Mouse (Mus musculus) CH12.LX (cell line): Measurements from ENCODE around the gene Ldlrad1. TPM values are rescaled to one million over a fixed set of nuclear protein-coding genes. Genes with fewer than 3 reads are reported as not detected.

ENCODE experiments used
- DNase-seq: peaks from one replicate; pipeline ENCODE4 v3.0.0-alpha.2; 2013; ENCODE audit errors: extremely low read depth
- H3K27ac ChIP-seq: 2 replicates; pipeline ENCODE4 v1.5.1; 2012; ENCODE audit warnings: low read depth, mild to moderate bottlenecking, control low read depth, moderate library complexity; ENCODE audit not compliant: insufficient read depth
- H3K27me3 ChIP-seq: replicated peaks from 2 replicates; pipeline ENCODE3; 2012; ENCODE audit warnings: inconsistent platforms
- H3K36me3 ChIP-seq, 2 experiments: replicated peaks in 1 of 2; 2 replicates each; pipeline versions ENCODE3 to v1.6.1; 2012; ENCODE audit warnings: inconsistent platforms in 1 of 2, low read length in 1 of 2, mild to moderate bottlenecking in 1 of 2, mixed read lengths in 1 of 2, moderate library complexity in 1 of 2; ENCODE audit not compliant: control insufficient read depth in 1 of 2, insufficient read depth in 1 of 2
- H3K4me1 ChIP-seq, 2 experiments: 2 replicates each; pipeline ENCODE4 v1.6.1; 2012; ENCODE audit warnings: inconsistent platforms in 1 of 2, moderate library complexity in 1 of 2; ENCODE audit not compliant: insufficient read depth in 2 of 2, control insufficient read depth in 1 of 2
- H3K4me2 ChIP-seq: 2 replicates; pipeline ENCODE4 v1.6.1; 2012; ENCODE audit warnings: low read depth, mild to moderate bottlenecking, control low read depth; ENCODE audit not compliant: poor library complexity, insufficient read depth, severe bottlenecking
- H3K4me3 ChIP-seq, 3 experiments: fragments of 150-350 bp in 1 of 3; sonication (generic) in 1 of 3; replicated peaks in 1 of 3; 2 replicates each; pipeline versions ENCODE3 to v1.5.1; 2011 to 2012; ENCODE audit warnings: low read depth in 2 of 3, low read length in 2 of 3, mild to moderate bottlenecking in 2 of 3, moderate library complexity in 2 of 3, control low read depth in 1 of 3, improper control_type of control experiment in 1 of 3, inconsistent platforms in 1 of 3, mixed read lengths in 1 of 3; ENCODE audit not compliant: poor library complexity in 1 of 3
- H3K79me2 ChIP-seq: replicated peaks from 2 replicates; pipeline ENCODE4 v1.6.1; 2012; ENCODE audit warnings: mild to moderate bottlenecking, moderate library complexity; ENCODE audit not compliant: control insufficient read depth, poor library complexity, insufficient read depth, severe bottlenecking; ENCODE audit errors: extremely low read depth
- H3K9ac ChIP-seq: 2 replicates; pipeline ENCODE4 v1.6.1; 2012; ENCODE audit warnings: low read depth, mild to moderate bottlenecking, control low read depth, moderate library complexity; ENCODE audit not compliant: insufficient read depth
- H3K9me3 ChIP-seq: replicated peaks from 2 replicates; pipeline ENCODE3; 2012; ENCODE audit warnings: low read length, inconsistent platforms, mixed read lengths
- BHLHE40 ChIP-seq: IDR thresholded peaks from 2 replicates; pipeline ENCODE4 v1.6.1; 2011; ENCODE audit warnings: mild to moderate bottlenecking, low read depth, low read length, improper control_type of control experiment
- CHD1 ChIP-seq: IDR thresholded peaks from 2 replicates; pipeline ENCODE4 v1.6.1; 2012; ENCODE audit warnings: low read depth, low read length, improper control_type of control experiment, inconsistent platforms
- CTCF ChIP-seq, 2 experiments: IDR thresholded peaks in 1 of 2; conservative IDR thresholded peaks in 1 of 2; 2 replicates each; pipeline ENCODE4 v1.5.1; 2011 to 2012; ENCODE audit warnings: low read depth in 2 of 2, low read length in 2 of 2, improper control_type of control experiment in 1 of 2, inconsistent platforms in 1 of 2, mild to moderate bottlenecking in 1 of 2, moderate library complexity in 1 of 2
- ELF1 ChIP-seq: IDR thresholded peaks from 2 replicates; pipeline ENCODE4 v1.6.1; 2014; ENCODE audit warnings: low read depth, mild to moderate bottlenecking, inconsistent platforms, low read length, improper control_type of control experiment
- EP300 ChIP-seq: IDR thresholded peaks from 2 replicates; pipeline ENCODE4 v1.6.1; 2011; ENCODE audit warnings: low read length, improper control_type of control experiment
- HCFC1 ChIP-seq: IDR thresholded peaks from 2 replicates; pipeline ENCODE4 v1.6.1; 2012; ENCODE audit warnings: low read depth, mild to moderate bottlenecking, inconsistent platforms, low read length, improper control_type of control experiment
- IRF4 ChIP-seq: IDR thresholded peaks from 2 replicates; pipeline ENCODE4 v1.6.1; 2014; ENCODE audit warnings: low read depth, mild to moderate bottlenecking, inconsistent platforms, low read length, improper control_type of control experiment
- JUND ChIP-seq: conservative IDR thresholded peaks from 2 replicates; pipeline ENCODE4 v1.6.1; 2011; ENCODE audit warnings: low read depth, low read length, improper control_type of control experiment
- MAFK ChIP-seq: IDR thresholded peaks from 2 replicates; pipeline ENCODE4 v1.6.1; 2011; ENCODE audit warnings: low read length, improper control_type of control experiment; ENCODE audit not compliant: insufficient replicate concordance
- MAX ChIP-seq: IDR thresholded peaks from 2 replicates; pipeline ENCODE4 v1.6.1; 2011; ENCODE audit warnings: low read length, improper control_type of control experiment
- MEF2A ChIP-seq: IDR thresholded peaks from 2 replicates; pipeline ENCODE4 v1.6.1; 2014; ENCODE audit warnings: low read depth, mild to moderate bottlenecking, inconsistent platforms, low read length, improper control_type of control experiment, borderline replicate concordance
- MXI1 ChIP-seq: IDR thresholded peaks from 2 replicates; pipeline ENCODE4 v1.6.1; 2011; ENCODE audit warnings: mild to moderate bottlenecking, low read depth, low read length, improper control_type of control experiment
- PAX5 ChIP-seq: IDR thresholded peaks from 2 replicates; pipeline ENCODE4 v1.6.1; 2012; ENCODE audit warnings: low read length, inconsistent platforms, mixed read lengths
- POLR2A ChIP-seq: IDR thresholded peaks from 2 replicates; pipeline ENCODE4 v1.6.1; 2011; ENCODE audit warnings: low read depth, mild to moderate bottlenecking, improper control_type of control experiment, low read length
- RAD21 ChIP-seq: IDR thresholded peaks from 2 replicates; pipeline ENCODE4 v1.6.1; 2011; ENCODE audit warnings: low read depth, mild to moderate bottlenecking, low read length, improper control_type of control experiment, moderate library complexity
- RCOR1 ChIP-seq: conservative IDR thresholded peaks from 2 replicates; pipeline ENCODE4 v1.6.1; 2012; ENCODE audit warnings: low read depth, mild to moderate bottlenecking, inconsistent platforms, low read length, improper control_type of control experiment
- SIN3A ChIP-seq: IDR thresholded peaks from 2 replicates; pipeline ENCODE4 v1.6.1; 2012; ENCODE audit warnings: low read length, improper control_type of control experiment, inconsistent platforms
- SMC3 ChIP-seq: IDR thresholded peaks from 2 replicates; pipeline ENCODE4 v1.6.1; 2011; ENCODE audit warnings: low read depth, low read length, improper control_type of control experiment
- TBP ChIP-seq: conservative IDR thresholded peaks from 2 replicates; pipeline ENCODE4 v1.6.1; 2011; ENCODE audit warnings: low read depth, low read length, improper control_type of control experiment
- TCF12 ChIP-seq: IDR thresholded peaks from 2 replicates; pipeline ENCODE4 v1.6.1; 2014; ENCODE audit warnings: low read depth, mild to moderate bottlenecking, inconsistent platforms, low read length, improper control_type of control experiment
- UBTF ChIP-seq: IDR thresholded peaks from 2 replicates; pipeline ENCODE4 v1.6.1; 2012; ENCODE audit warnings: low read depth, mild to moderate bottlenecking, inconsistent platforms, low read length, improper control_type of control experiment, moderate library complexity
- USF1 ChIP-seq: IDR thresholded peaks from 2 replicates; pipeline ENCODE4 v1.6.1; 2014; ENCODE audit warnings: low read depth, mild to moderate bottlenecking, inconsistent platforms, low read length, improper control_type of control experiment
- USF2 ChIP-seq: conservative IDR thresholded peaks from 2 replicates; pipeline ENCODE4 v1.6.1; 2011; ENCODE audit warnings: low read depth, low read length, improper control_type of control experiment
- ZC3H11A ChIP-seq: IDR thresholded peaks from 2 replicates; pipeline ENCODE4 v1.6.1; 2012; ENCODE audit warnings: low read depth, mild to moderate bottlenecking, inconsistent platforms, low read length, improper control_type of control experiment
- ZNF384 ChIP-seq: IDR thresholded peaks from 2 replicates; pipeline ENCODE4 v1.6.1; 2012; ENCODE audit warnings: low read depth, low read length, improper control_type of control experiment, inconsistent platforms
- dilution Hi-C: fragments of 300-500 bp; cut with MboI; formaldehyde crosslinking; loops from 2 replicates; pipeline ENCODE4 v1.14.3; 2020; ENCODE audit warnings: low sequenced_read_pairs; ENCODE audit not compliant: extremely low pct_unique_long_range_greater_than_20kb, extremely low pct_ligation_motif_present
- in situ Hi-C: fragments of 300-500 bp; cut with MboI; formaldehyde crosslinking; loops from 3 replicates; pipeline ENCODE4 v1.14.3; 2019; ENCODE audit warnings: low sequenced_read_pairs, low pct_ligation_motif_present, low pct_unique_long_range_greater_than_20kb, mixed read lengths
- polyA plus RNA-seq: library from polyadenylated mRNA; unstranded; fragments of >175 nt; gene quantifications from 2 replicates; pipeline ENCODE4 v1.2.1, GENCODE M21; 2012; ENCODE audit warnings: low read depth; ENCODE audit not compliant: insufficient read length
- total RNA-seq, 2 experiments: library from RNA; depleted of rRNA; stranded (reverse); fragments of 300-350 nt in 1 of 2; fragments of >200 nt in 1 of 2; gene quantifications; 2 replicates each; pipeline ENCODE4 v1.2.3; 2012 to 2014

Gene Ldlrad1
- total and polyA plus RNA-seq, 3 experiments = not detected

DNA sequence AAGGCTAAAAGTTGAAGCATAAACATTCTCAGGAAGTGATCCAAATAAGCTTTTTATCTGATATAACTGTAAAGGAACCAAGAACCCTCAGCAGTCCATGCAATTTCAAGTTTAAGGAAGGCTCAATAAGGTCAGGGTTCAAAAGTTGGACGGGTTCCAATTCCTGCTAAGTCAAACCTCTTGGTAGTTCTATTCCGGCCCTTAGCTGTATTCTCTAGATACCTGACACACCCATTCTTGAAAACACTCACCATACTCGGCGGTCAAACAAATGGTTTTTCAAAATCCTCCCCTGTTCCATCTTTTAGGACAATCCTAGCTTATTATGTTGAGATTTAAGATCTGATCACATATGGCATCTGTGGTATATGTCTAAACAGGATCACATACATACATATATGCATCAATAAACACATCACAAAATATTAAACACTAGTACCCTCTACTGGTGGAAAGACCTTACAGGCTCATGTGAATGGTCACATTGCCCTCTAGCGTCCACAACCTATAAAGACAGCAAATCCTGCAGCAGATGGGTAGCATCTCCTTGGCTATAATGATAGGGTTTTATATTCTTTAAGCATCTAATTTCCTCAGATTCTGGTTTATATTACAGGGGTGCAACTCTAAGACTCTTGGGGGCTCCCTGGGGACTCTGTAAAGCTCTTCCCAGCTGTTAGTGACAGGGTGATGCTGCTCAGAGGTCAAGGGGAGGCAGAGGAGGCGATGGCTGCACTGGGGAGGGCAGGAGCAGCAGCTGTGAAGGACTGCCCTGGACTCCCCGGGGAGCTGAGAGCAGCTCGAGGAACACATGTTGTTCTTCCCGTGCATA, 45.0 kb upstream of the Ldlrad1 start (continued):
- TF ChIP-seq USF1 (no peak), PAX5 (no peak), ELF1 (peak; percentile 17; the same call in 1 of the 2 replicates), UBTF (no peak), POLR2A (no peak), SMC3 (peak; percentile 97), CTCF (conservative IDR thresholded peaks at IDR 0.05 in 1 of 2, IDR thresholded peaks at IDR 0.05 in 1 of 2; ENCODE audit: low read depth in 2 of 2, low read length in 2 of 2) (peak; percentile 91 to 100), IRF4 (peak; percentile 39; the same call in 1 of the 2 replicates), USF2 (no peak), BHLHE40 (0 out of 2 replicates have a peak, but pooled peaks have one; percentile 7), RAD21 (peak; percentile 100), CHD1 (no peak), ZNF384 (peak; percentile 44), MAFK (no peak), EP300 (no peak), MXI1 (no peak), TBP (no peak)

DNA sequence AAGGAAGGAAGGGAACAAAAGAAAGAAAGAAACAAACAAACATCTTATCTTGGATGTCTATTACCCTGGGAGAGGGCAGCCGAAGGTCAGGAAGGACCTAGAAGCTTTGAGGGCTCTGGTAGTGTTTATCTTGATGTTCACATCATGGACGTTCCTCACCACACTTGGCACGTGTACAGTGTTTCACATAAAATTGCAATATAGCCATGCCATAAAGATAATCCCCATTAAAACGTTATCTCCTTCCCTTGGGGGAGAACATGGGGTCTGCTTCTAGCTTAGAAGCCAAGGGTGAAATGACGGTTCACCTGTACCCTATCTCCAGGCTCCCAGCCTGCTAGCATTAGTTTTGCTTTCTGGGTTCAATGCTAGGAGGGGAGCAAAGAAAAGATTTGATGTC, 42.3 kb upstream of the Ldlrad1 start:
- Histone ChIP-seq H3K79me2 (no peaks in the 10 kb centered on the region), H3K9ac (no peak overlapping the region), H3K36me3 (peaks cover 31 to 75% of the 10 kb centered on the region in 2 experiments), H3K27ac (no peak overlapping the region), H3K9me3 (no peaks in the 10 kb centered on the region), H3K27me3 (no peaks in the 10 kb centered on the region), H3K4me3 (no peak overlapping the region), H3K4me2 (no peak overlapping the region), H3K4me1 (peaks cover 0 to 4% of the 10 kb centered on the region in 2 experiments; a peak in 1 of 4 replicates)
- dilution Hi-C loops = no loop called here
- DNase-seq = no peak
- TF ChIP-seq JUND = no peak
- no peak for TF ChIP-seq IRF4
- no peak for TF ChIP-seq ZC3H11A
- no peak for TF ChIP-seq SIN3A
- no peak for TF ChIP-seq MAX
- no peak for TF ChIP-seq CTCF (conservative IDR thresholded peaks at IDR 0.05 in 1 of 2, IDR thresholded peaks at IDR 0.05 in 1 of 2; ENCODE audit: low read depth in 2 of 2, low read length in 2 of 2)
- TF ChIP-seq EP300 = no peak
- no peak for TF ChIP-seq CHD1
- no peak for TF ChIP-seq RCOR1
- no peak for TF ChIP-seq MEF2A
- no peak for TF ChIP-seq SMC3
- no peak for TF ChIP-seq TCF12
- TF ChIP-seq HCFC1 = no peak
- in situ Hi-C loops = loop anchor here (10.0 to 25.0 kb wide), 2 partner anchors 332 to 529 kb away; no protein-coding TSS in a partner anchor
